23 mouse cellular contexts compared by ENCODE assay signal in the genomic region with DNA sequence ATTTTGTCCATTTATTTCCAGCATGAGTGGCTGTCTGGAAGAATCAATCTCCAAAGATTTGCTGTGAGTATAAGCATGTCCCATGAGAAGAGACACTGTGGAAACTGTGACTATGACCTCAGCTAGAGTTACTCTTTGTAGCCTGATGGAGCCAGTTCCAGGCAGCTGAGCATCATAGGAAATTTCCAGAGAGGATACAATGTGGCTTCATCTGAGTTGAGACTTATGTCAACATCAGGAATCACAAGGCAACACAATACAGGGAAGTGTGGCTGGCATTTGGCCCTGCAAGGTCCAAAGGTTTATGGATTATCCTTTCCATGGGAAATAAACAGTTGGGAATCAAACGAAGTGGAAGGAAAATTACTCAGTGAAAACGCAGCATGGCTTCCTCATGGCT.
DNase-seq lines count a peak whose midpoint lies in the region; ATAC-seq lines count a peak whose summit lies in the region.
"Had no signal": no experiment of that assay in that cellular context is flagged by ENCODE, and none has a peak within 500 bp of the region (broad histone marks: within the 10 kb centered on the region; RNA-seq: fewer than 3 reads in every experiment).

No protein-coding gene starts in this region.

- H3K4me2 ChIP-seq in kidney, embryonic 14.5 days (replicated peaks; ENCODE audit: low read depth, low read length) = no peak overlapping the region
- H3K4me2 ChIP-seq: forebrain, embryonic 12.5 days; liver, embryonic 13.5 days; neural tube, embryonic 15.5 days had no signal

- H3K27ac ChIP-seq in kidney, embryonic 14.5 days (ENCODE audit: low read depth, low read length) = no peak overlapping the region
- H3K27ac ChIP-seq: forebrain, embryonic 12.5 days; layer of hippocampus, adult 2 months; liver, embryonic 13.5 days; neural tube, embryonic 15.5 days; stomach, postnatal 0 days had no signal

- H3K4me3 ChIP-seq in kidney, embryonic 14.5 days (ENCODE audit: low read length) = no peak overlapping the region
- H3K4me3 ChIP-seq: forebrain, embryonic 12.5 days; layer of hippocampus, adult 2 months; liver, embryonic 13.5 days; myocyte; neural tube, embryonic 15.5 days had no signal

- no peaks in the 10 kb centered on the region for H3K27me3 ChIP-seq in kidney, embryonic 14.5 days (ENCODE audit: control insufficient read depth, insufficient read depth, low read length)
- H3K27me3 ChIP-seq: forebrain, embryonic 12.5 days; liver, embryonic 13.5 days; neural tube, embryonic 15.5 days had no signal

- no peaks in the 10 kb centered on the region for H3K9me3 ChIP-seq in kidney, embryonic 14.5 days (ENCODE audit: control insufficient read depth, low read length)
- H3K9me3 ChIP-seq: forebrain, embryonic 12.5 days; liver, embryonic 13.5 days; neural tube, embryonic 15.5 days had no signal

- intact Hi-C loops in gastrocnemius, postnatal 36 days (cut with DNase I) = no loop called here

- no peaks in the 10 kb centered on the region for H3K4me1 ChIP-seq in kidney, embryonic 14.5 days (ENCODE audit: control insufficient read depth, insufficient read depth, low read length)
- H3K4me1 ChIP-seq: forebrain, embryonic 12.5 days; liver, embryonic 13.5 days had no signal

- DNase-seq in gastrocnemius, adult 18-20 months (ENCODE audit: low spot score) = peak; percentile 2
- no peak for DNase-seq in gastrocnemius, postnatal 36 days
- peak; percentile 52 for DNase-seq in kidney, adult 11 months
- peak; percentile 11 for DNase-seq in kidney, adult 18-20 months
- peak; percentile 56 for DNase-seq in kidney, postnatal 14 days
- DNase-seq in B cell, adult 2 months = no peak
- DNase-seq in thymus, postnatal 10 days (ENCODE audit: low spot score in 2 of 2) = no peak
- DNase-seq: adrenal gland, adult 2 months; cerebellum, adult 11 months; cerebellum, postnatal 25 days; heart, postnatal 36 days; left cerebral cortex, postnatal 4 days; liver, embryonic 13.5 days; midbrain, embryonic 14.5 days; right cerebral cortex, postnatal 25 days; thymus, postnatal 36 days had no signal

- 45% methylated on average over 2 of the region's 2 CpGs for WGBS in kidney, embryonic 14.5 days

- no peak overlapping the region for H3K9ac ChIP-seq in kidney, embryonic 14.5 days (ENCODE audit: low read depth, low read length)
- H3K9ac ChIP-seq: forebrain, embryonic 12.5 days; liver, embryonic 13.5 days; neural tube, embryonic 15.5 days had no signal

- no peaks in the 10 kb centered on the region for H3K36me3 ChIP-seq in kidney, embryonic 14.5 days (ENCODE audit: control insufficient read depth, insufficient read depth, low read length)
- H3K36me3 ChIP-seq: forebrain, embryonic 12.5 days; liver, embryonic 13.5 days; neural tube, embryonic 15.5 days had no signal

- ATAC-seq in kidney, embryonic 14.5 days (ENCODE audit: low FRiP score, low TSS enrichment) = no peak
- ATAC-seq: hindbrain, embryonic 16.5 days had no signal

Comparison
In these comparisons a context has a peak if more than half of its experiments do, and no peak if none do; other contexts are left out.
1. DNase-seq: peak in gastrocnemius, adult 18-20 months (single experiment), kidney, adult 11 months (single experiment), kidney, adult 18-20 months (single experiment) and kidney, postnatal 14 days (single experiment); none in gastrocnemius, postnatal 36 days (0 of 2), B cell, adult 2 months (0 of 2) and thymus, postnatal 10 days (0 of 2).